10 mouse cellular contexts compared by ENCODE assay signal in the genomic region with DNA sequence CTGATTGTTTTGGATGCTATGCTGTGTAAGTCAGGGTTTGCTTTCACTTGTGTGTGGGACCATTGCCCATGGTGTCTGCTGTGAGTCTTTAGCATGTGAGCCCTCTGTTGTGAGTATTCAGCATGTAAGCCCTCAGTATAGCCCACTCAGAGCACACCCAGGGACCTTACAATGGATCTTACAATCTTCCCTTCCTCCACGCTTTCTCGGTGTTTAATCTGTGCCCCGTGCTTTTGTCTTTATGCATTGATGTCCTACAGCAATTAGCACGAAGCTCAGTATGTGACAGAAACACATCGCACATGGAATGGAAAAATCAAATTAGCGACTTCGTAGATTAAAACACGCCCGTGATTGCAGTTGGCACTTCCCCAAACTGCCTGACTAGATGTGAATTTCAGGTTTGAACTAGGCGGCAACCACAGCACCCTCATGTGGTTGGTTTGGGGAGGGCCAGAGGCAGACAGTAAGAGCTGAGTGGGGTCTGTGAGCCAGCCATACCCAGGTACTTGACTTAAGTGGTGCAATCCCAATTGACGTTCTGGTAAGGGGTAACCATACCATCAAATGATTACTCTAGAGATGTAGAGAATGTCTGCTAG. TPM values are rescaled to one million over a fixed set of nuclear protein-coding genes. Genes with fewer than 3 reads are reported as not detected.
DNase-seq lines count a peak whose midpoint lies in the region; ATAC-seq and TF ChIP-seq lines count a peak whose summit lies in the region.
"Had no signal": no experiment of that assay in that cellular context is flagged by ENCODE, and none has a peak within 500 bp of the region (broad histone marks: within the 10 kb centered on the region; RNA-seq: fewer than 3 reads in every experiment).

No protein-coding gene starts in this region.

- WGBS in lung, postnatal 0 days, result 85% methylated on average over 11 of the region's 11 CpGs

- DNase-seq in cerebellum, adult 11 months, result peak; percentile 38
- no peak for DNase-seq in lung, postnatal 0 days (ENCODE audit: low spot score)
- no peak for DNase-seq in lung, adult 18-20 months
- DNase-seq in layer of hippocampus, postnatal 14 days (ENCODE audit: low spot score in 2 of 2), result peak; percentile 20 to 41
- peak; percentile 58 for DNase-seq in right cerebral cortex, postnatal 4 days
- no peak for DNase-seq in adrenal gland, adult 2 months
- no peak for DNase-seq in adrenal gland, postnatal 36 days

- no peaks in the 10 kb centered on the region for H3K27me3 ChIP-seq in lung, postnatal 0 days (replicated peaks; ENCODE audit: insufficient read depth, low read length)
- H3K27me3 ChIP-seq: hindbrain, embryonic 13.5 days; stomach, embryonic 15.5 days had no signal

- no peak overlapping the region for H3K27ac ChIP-seq in lung, postnatal 0 days (ENCODE audit: low read length)
- H3K27ac ChIP-seq: hindbrain, embryonic 13.5 days; stomach, embryonic 15.5 days had no signal

- H3K9me3 ChIP-seq in lung, postnatal 0 days (ENCODE audit: low read length), result no peaks in the 10 kb centered on the region
- H3K9me3 ChIP-seq: hindbrain, embryonic 13.5 days; stomach, embryonic 15.5 days had no signal

- ATAC-seq in cerebellum, adult (ENCODE audit: insufficient number of reproducible peaks, low FRiP score, low TSS enrichment), result no peak
- no peak for ATAC-seq in lung, postnatal 0 days

- H3K36me3 ChIP-seq in lung, postnatal 0 days (ENCODE audit: insufficient read depth, low read length), result no peaks in the 10 kb centered on the region
- H3K36me3 ChIP-seq: hindbrain, embryonic 13.5 days; stomach, embryonic 15.5 days had no signal

- no peak overlapping the region for H3K9ac ChIP-seq in lung, postnatal 0 days (replicated peaks; ENCODE audit: low read depth)
- H3K9ac ChIP-seq: hindbrain, embryonic 13.5 days; stomach, embryonic 15.5 days had no signal

- H3K4me2 ChIP-seq in lung, postnatal 0 days (replicated peaks; ENCODE audit: low read depth, low read length), result no peak overlapping the region
- H3K4me2 ChIP-seq: hindbrain, embryonic 13.5 days; stomach, embryonic 15.5 days had no signal

- no peaks in the 10 kb centered on the region for H3K4me1 ChIP-seq in lung, postnatal 0 days (ENCODE audit: insufficient read depth, low read depth, low read length)
- H3K4me1 ChIP-seq: hindbrain, embryonic 13.5 days; stomach, embryonic 15.5 days had no signal

- no peak for TF ChIP-seq EP300 in lung, postnatal 0 days (IDR thresholded peaks at IDR 0.05)

- TF ChIP-seq CTCF in lung, postnatal 0 days (IDR thresholded peaks at IDR 0.05), result peak; percentile 57

- H3K4me3 ChIP-seq in lung, postnatal 0 days (ENCODE audit: low read depth, low read length), result no peak overlapping the region
- H3K4me3 ChIP-seq: hindbrain, embryonic 13.5 days; stomach, embryonic 15.5 days had no signal

RNA-seq across cellular contexts. Expression of a gene that starts 28.1 kb away (rescaled TPM):
- 1.5 and 3.0 TPM in 2 replicates for polyA plus RNA-seq in lung, postnatal 0 days (2015; fragmentation: Nextera tagmentation; extraction: Ambion mirVana)
- total RNA-seq in layer of hippocampus, postnatal 14 days (2021), result 1 to 10 TPM; 3.9 to 4.8 TPM
- under 1 TPM; 0.35 to 0.55 TPM for total RNA-seq in adrenal gland, adult 2 months (2021)
- polyA plus RNA-seq in adrenal gland, adult 2 months (2012; rRNA removed), result 0.08 TPM in 2 replicates
- total RNA-seq in adrenal gland, postnatal 36 days (2021), result 1 to 10 TPM in 1 of 2 experiments, under 1 TPM in 1; 0.23 to 1.1 TPM

Comparison
In these comparisons a context has a peak if more than half of its experiments do, and no peak if none do; other contexts are left out.
1. DNase-seq: peak in cerebellum, adult 11 months (single experiment), layer of hippocampus, postnatal 14 days (2 of 2) and right cerebral cortex, postnatal 4 days (single experiment); none in lung, postnatal 0 days (single experiment), lung, adult 18-20 months (0 of 2), adrenal gland, adult 2 months (single experiment) and adrenal gland, postnatal 36 days (0 of 2).